Mouse (Mus musculus) right cerebral cortex, postnatal 14 days (tissue): Measurements from ENCODE around the gene Uimc1.

ENCODE experiments used
- DNase-seq: peaks from one replicate; pipeline ENCODE4 v3.0.0; 2022

The Uimc1 gene

GRCm38 (mm10) chr13:55040016-55040415, 60.1 kb downstream of the Uimc1 start:
- DNase-seq: no peak

- DNase-seq: no peak
Measured at GRCm38 (mm10) chr13:55024215-55024614, 75.9 kb downstream of the Uimc1 start.

DNA sequence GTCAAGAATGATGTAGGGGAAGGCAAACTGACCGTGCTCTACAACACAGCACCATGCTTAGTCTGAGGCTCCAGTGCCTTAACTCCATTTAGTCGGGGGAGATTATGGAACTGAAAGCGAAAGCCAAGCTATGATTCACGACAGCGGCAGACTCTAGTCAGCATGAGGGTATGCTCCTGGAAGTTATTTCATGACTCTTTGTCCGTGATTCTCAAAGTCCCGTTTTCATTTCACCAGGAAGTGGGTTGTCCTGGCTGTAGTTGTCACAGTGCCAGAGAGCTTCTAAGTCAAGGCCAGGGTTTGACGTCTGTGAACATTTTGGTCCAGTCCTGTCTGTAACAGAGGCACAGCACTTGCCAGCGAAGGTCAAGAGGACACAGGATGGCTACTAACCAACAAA, 77.4 kb downstream of the Uimc1 start:
- no peak for DNase-seq

DNA sequence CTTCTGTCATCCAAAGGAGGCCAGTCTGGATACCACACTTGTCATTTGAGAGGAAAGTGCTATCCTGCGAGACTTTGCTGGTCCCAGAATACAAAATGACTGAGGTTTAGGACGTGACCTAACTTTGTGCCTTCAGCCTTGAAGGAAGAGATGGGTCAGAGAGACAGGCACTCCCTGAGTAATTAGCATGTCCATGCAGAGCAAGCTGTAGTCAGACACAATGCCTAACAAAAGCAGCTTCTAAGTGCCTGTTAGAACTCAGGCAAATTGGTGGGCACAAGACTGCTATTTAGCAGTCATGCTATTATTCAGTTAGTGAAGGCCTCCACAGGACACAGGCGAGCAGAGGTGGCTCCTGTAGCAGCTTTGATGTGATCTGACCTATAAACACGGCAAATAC, 77.8 kb downstream of the Uimc1 start:
- DNase-seq: no peak

- no peak for DNase-seq
Measured at GRCm38 (mm10) chr13:55021194-55021779, 78.8 kb downstream of the Uimc1 start, which contains the start of gene Hk3. Hk3 (minus strand) TSS chr13:55021385.

- no peak for DNase-seq
Measured at GRCm38 (mm10) chr13:55020051-55020450, 80.0 kb downstream of the Uimc1 start.

- no peak for DNase-seq
Measured at GRCm38 (mm10) chr13:55019181-55019580, 80.9 kb downstream of the Uimc1 start.

- no peak for DNase-seq
Measured at GRCm38 (mm10) chr13:55018700-55019099, 81.4 kb downstream of the Uimc1 start.

- no peak for DNase-seq
Measured at GRCm38 (mm10) chr13:55017898-55018599, 82.1 kb downstream of the Uimc1 start.

DNA sequence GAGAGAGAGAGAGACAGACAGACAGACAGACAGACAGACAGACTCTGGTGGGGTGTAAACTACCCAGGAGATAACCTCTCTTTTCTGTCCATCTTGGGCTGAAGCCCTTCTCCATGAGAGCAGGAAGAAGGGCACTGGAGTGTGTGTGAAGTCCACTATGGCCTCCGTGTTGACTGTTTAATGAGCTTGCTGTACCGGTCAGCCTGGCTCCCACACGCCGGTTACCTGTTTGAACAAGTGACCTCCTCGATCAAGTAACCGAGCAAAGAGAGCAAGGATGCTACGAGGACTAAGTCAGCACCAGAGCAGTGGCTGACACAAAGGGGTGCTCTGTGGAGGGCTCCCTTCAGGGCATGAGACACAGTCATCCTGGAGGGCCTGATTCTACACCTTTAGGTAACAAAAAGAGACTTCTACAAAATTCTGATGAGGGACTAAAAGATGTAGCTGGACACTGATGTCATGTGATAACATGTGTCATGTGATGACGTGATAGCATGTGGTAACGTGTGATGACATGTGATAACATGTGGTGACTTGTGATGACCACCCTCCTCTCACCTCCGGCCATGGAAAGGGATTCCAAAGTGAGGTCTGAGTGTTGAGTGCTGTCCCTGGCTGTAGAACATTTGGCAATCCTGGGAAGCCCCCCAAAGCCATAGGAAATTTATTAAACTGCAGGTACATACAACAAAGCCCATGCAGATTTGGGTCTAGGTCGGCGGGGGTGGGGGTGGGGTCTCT, 82.8 kb downstream of the Uimc1 start:
- no peak for DNase-seq

DNA sequence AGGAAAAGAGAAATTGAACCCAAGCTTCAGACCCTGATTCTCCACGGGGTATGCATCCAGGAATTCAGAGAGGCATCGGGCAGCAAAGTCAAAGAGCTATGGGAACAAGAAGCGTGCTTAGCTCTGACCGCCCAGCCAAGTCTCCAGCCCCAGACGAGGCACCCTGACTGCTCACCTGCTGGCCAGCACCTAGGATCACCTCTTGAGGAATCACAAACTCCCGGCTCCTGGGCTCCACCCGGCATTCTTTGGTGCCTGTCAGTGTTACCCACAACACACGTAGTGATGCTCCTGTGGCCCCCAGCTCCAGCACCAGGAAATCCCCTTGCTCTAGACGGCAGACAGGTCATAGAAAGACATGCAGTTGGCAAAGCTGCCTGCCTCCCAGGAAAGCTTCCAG, 85.6 kb downstream of the Uimc1 start:
- no peak for DNase-seq

DNA sequence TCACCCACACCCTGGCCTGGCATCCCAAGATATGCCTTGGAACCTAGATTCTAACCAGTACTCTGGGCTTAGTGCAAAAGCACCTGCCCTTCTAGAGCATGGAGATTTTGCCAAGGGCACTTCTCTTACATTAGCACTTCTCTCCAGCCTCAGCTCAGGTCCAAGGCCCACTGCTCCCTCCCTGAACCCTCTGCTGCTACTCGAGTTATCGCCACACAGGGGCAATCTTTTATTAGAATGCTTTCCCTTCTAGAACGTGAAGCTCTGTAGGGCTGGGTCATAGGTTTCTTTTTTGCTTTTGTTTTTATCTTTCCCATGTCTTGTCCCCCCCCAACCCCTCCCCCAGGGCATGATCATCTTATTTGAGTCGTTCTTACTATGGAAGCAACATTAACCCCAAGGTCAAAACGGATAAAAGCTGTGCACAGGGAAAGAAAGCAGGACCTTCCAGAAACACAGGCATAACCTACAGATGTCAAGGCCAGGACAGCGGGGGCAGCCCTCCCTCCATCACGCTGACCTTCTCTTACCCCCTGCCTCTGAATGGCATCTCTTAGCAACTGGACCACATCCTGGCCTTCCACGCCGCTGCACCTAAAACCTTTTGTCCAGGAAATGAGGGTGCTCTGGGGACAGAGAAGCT, 86.3 kb downstream of the Uimc1 start:
- DNase-seq: no peak

- DNase-seq: no peak
Measured at GRCm38 (mm10) chr13:55011981-55012478, 88.1 kb downstream of the Uimc1 start.

- DNase-seq: no peak
Measured at GRCm38 (mm10) chr13:55011103-55011502, 89.0 kb downstream of the Uimc1 start.

DNA sequence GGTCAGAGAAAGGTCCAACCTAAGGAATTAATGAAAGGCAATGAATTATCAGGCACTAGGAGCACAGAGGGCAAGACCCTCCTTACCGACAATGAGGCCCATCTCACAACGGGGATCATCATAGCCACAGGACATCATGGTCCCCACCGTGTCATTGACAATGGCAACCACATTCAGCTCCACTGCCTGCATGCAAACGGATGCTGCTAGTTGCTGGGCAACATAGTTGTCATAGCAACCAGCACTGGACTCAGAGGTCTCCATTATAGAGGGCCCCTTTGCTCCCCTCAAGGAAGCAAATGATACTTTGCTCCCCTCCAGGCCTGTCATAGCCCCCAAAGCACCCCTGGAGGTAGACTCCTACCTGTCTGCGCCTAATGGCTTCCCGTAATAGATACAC, 91.5 kb downstream of the Uimc1 start:
- peak; percentile 18 for DNase-seq

GRCm38 (mm10) chr13:55006415-55006742, 93.7 kb downstream of the Uimc1 start:
- DNase-seq: no peak

- peak; percentile 16 for DNase-seq
Measured at GRCm38 (mm10) chr13:55005691-55006414, 94.2 kb downstream of the Uimc1 start.

- peak; percentile 50 for DNase-seq
Measured at GRCm38 (mm10) chr13:55004646-55005045, 95.5 kb downstream of the Uimc1 start.

GRCm38 (mm10) chr13:55002090-55002489, 98.0 kb downstream of the Uimc1 start:
- no peak for DNase-seq

- peak; percentile 49 for DNase-seq
Measured at GRCm38 (mm10) chr13:55000433-55000832, 99.7 kb downstream of the Uimc1 start.

DNA sequence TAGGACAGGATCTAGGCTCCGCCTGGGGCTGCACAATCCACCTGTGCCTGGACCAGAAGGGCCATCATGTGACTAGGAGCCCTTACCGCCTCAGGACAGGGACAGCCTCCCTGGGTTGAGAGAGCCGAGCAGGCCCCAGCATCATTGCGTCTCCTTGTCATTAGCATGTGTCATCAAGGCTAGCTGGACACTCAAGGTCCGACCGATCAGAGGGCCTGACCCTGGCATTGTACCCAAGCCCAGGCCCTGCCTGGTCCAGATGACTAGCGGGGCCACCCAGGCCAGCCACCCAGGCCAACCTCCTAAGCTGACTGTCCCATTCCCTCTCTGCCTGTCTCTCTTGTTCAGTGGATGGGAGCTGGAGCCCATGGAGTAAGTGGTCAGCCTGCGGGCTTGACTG, 102.5 kb downstream of the Uimc1 start:
- DNase-seq: no peak

DNA sequence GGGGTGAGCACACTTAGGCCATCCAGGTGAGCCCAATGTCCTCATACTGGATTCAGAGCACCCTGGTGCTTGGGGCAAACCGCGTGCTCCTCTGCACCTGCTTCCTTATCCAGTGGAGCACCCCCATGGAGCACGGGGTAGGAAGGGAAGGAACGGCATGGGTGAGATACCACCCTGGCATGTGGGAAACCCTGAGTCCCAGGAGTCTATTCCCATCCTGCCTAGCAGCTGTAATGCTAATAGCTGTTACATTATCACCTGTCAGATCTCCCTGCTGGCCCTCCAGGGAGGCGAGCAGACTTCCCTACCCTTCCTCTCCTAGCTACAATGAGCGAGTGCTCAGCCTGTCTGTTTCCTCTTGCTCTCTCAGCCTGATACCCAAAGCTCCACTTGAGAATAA, 104.9 kb downstream of the Uimc1 start:
- no peak for DNase-seq

DNA sequence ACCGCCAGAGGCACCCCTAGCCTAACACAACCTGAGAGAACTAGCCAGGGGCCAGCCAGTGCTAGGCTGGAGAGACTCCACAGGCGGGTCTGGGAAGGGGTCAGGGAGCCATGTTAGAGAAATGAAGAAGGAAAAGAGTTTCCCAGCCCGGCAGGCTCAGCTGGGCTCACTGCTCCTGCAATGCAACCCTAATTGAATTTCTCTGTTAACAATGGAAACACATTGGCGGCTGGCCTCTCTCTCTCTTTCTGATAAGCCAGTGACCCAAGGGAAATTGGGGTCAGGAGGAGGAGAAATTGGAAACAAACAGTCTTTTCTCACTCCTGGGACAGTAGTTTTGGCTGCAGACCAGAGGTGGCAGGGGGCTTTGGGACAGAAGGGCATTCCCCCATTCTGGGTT, 105.5 kb downstream of the Uimc1 start:
- DNase-seq: no peak
